Mouse (Mus musculus): ENCODE results near the gene Sv2b. TPM values are rescaled to one million over a fixed set of nuclear protein-coding genes. Genes with fewer than 3 reads are reported as not detected.

Sv2b gene
- polyA plus RNA-seq, 1 experiment from 2014 or later: 0.05 TPM

DNA sequence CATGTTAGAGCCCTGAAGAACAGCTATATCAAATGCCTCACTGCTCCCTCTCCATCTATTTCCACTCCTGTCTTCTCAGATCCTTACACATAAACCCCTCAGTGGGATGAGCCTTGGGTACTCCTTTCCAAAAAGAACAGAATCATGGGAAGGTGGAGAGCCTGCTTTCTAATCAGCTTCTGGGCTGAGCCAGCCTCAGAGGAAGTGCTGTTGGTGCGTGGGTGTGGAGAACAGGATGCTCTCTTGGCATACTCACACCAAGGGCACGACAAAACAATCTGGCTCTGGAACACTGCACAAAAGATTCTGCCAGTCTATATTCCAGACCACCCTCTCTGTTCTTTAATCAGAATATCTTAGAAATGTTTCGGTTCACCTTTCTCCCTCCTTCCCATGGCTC, 26.1 kb downstream of the Sv2b start:
- Histone ChIP-seq H3K27me3 (replicated peaks) (no peaks in the 10 kb centered on the region), H3K4me1 (no peaks in the 10 kb centered on the region), H3K4me2 (no peak overlapping the region), H3K36me3 (no peaks in the 10 kb centered on the region), H3K9me3 (replicated peaks) (no peaks in the 10 kb centered on the region), H3K9ac (no peak overlapping the region), H3K27ac (no peak overlapping the region), H3K4me3 (no peak overlapping the region)
- ATAC-seq: no peak
- 51% methylated on average over 3 of the region's 3 CpGs for WGBS (ENCODE audit: insufficient replicate concordance)

DNA sequence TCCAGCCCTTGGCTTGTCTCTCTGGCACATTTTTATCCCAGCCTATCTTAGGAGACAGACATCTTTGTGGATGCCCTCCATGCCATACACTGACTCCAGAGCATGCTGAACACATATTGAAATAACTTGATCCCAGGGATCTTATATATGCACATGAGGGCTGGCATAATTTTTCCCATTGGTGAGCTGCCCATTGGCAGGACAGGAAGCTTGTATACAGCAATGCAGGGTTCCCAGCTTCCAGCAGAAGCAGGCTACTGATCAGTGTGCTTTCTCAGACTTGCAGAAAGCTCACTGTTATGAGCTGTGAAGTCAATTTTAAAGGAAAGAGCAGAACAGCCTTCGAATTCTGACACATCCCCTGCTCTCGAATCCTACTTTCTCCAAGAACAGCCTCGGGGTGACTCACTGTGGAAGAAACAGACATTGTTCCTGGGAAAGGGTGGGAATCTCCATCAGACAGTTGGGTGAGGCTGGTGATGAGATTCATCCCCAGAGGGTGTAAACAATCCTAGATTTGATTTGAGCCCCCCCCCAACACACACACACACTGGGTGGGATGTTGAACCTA, 26.9 kb downstream of the Sv2b start:
- no peaks in the 10 kb centered on the region for H3K9me3 ChIP-seq (replicated peaks)
- no peaks in the 10 kb centered on the region for H3K4me1 ChIP-seq
- 45% methylated on average over 3 of the region's 3 CpGs for WGBS (ENCODE audit: insufficient replicate concordance)
- ATAC-seq: no peak
- no peak overlapping the region for H3K27ac ChIP-seq
- no peaks in the 10 kb centered on the region for H3K36me3 ChIP-seq
- H3K9ac ChIP-seq: no peak overlapping the region
- no peaks in the 10 kb centered on the region for H3K27me3 ChIP-seq (replicated peaks)
- H3K4me3 ChIP-seq: no peak overlapping the region
- no peak overlapping the region for H3K4me2 ChIP-seq

DNA sequence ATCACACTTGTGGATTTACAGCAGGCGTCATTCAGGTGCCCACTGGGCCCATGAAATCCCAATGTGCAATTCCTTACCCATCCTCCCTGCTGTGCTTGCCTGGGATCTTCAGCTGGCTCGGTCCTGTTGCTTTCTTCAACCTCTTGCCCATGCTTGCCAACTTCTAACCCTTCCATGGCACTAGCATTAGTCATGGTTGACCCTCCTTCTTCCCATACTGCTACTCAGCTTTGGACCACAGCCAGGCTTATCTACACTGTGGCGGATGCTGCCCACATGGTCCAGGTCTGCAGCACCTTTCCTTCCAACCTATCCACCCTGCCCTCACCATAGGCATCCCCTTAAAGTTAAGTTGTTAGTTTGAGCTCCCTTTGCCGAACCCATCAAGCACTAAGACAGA, 28.0 kb downstream of the Sv2b start:
- no peak overlapping the region for H3K27ac ChIP-seq
- H3K4me3 ChIP-seq: no peak overlapping the region
- ATAC-seq: no peak
- H3K27me3 ChIP-seq (replicated peaks): no peaks in the 10 kb centered on the region
- 68% methylated on average over 4 of the region's 4 CpGs for WGBS (ENCODE audit: insufficient replicate concordance)
- no peak overlapping the region for H3K4me2 ChIP-seq
- no peak overlapping the region for H3K9ac ChIP-seq
- no peaks in the 10 kb centered on the region for H3K4me1 ChIP-seq
- no peaks in the 10 kb centered on the region for H3K36me3 ChIP-seq
- H3K9me3 ChIP-seq (replicated peaks): no peaks in the 10 kb centered on the region

DNA sequence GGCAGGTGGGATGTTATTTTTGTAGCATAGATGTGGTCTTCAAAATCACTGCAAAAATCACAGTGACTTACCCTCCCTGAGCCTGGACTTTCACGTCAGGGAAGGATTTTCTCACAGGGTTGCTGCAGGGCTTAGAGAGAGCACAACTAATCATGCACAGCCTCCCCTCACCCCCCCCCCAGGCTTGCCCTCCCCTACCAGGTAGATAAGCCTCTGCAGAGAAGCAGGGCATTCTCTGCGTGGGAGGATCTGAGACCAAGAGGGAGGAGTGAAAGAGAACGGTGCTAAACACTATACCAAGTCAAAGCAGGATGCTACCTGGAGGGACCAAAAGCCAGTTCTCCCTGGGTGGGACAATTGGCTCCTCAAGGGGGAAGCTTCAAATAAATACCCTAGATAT, 31.2 kb downstream of the Sv2b start:
- WGBS (ENCODE audit: insufficient replicate concordance): 10% methylated on average over 3 of the region's 3 CpGs
- no peak overlapping the region for H3K4me2 ChIP-seq
- no peaks in the 10 kb centered on the region for H3K27me3 ChIP-seq (replicated peaks)
- no peak for ATAC-seq
- H3K27ac ChIP-seq: no peak overlapping the region
- no peaks in the 10 kb centered on the region for H3K4me1 ChIP-seq
- no peaks in the 10 kb centered on the region for H3K36me3 ChIP-seq
- H3K9me3 ChIP-seq (replicated peaks): no peaks in the 10 kb centered on the region
- H3K4me3 ChIP-seq: no peak overlapping the region
- no peak overlapping the region for H3K9ac ChIP-seq

DNA sequence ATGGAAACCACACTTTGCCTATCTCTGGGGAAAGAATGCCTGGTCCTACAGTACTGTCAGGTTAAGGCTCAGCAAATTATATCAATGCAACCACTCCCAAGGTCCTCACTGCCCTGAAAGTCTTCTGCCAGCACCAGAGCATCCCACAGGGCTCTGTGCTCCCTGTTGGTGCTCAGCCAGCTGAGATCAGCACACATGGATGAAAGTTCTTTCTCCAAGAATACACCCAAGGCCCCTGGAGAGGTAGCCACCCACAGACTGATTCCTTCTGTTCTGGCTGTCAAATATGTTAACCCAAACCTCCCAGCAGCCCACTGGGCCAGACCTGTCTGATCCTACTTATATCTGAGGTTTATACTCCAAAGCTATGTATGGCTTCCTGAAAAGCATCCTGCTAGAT, 32.3 kb downstream of the Sv2b start:
- H3K4me2 ChIP-seq: no peak overlapping the region
- no peaks in the 10 kb centered on the region for H3K36me3 ChIP-seq
- no peak overlapping the region for H3K4me3 ChIP-seq
- H3K27me3 ChIP-seq (replicated peaks): no peaks in the 10 kb centered on the region
- ATAC-seq: no peak
- H3K27ac ChIP-seq: no peak overlapping the region
- H3K9me3 ChIP-seq (replicated peaks): no peaks in the 10 kb centered on the region
- no peak overlapping the region for H3K9ac ChIP-seq
- H3K4me1 ChIP-seq: no peaks in the 10 kb centered on the region

DNA sequence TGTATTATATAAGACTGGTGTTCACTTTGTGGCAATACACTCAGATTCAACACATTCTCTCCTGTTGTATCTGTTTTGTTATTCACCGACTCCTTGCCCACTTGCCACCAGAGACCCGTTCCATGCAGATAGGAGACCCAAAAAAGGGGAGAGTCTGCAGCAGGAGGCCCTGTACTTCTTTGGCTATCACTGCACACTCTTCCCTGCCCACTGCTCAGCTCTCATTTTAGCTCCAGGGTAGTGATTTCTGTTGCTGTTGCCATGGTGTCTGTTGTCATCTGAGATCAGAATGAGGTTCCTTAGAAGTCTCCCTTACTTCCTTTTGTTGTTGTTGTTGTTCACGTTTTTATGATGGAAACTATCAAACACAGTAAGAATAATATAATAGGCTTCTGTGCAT, 34.5 kb downstream of the Sv2b start:
- Histone ChIP-seq H3K36me3 (no peaks in the 10 kb centered on the region), H3K9me3 (replicated peaks) (no peaks in the 10 kb centered on the region), H3K9ac (no peak overlapping the region), H3K4me3 (no peak overlapping the region), H3K4me1 (no peaks in the 10 kb centered on the region), H3K27ac (no peak overlapping the region), H3K27me3 (replicated peaks) (no peaks in the 10 kb centered on the region), H3K4me2 (no peak overlapping the region)
- ATAC-seq: no peak
- WGBS (ENCODE audit: insufficient replicate concordance): 48% methylated on average over 3 of the region's 3 CpGs

DNA sequence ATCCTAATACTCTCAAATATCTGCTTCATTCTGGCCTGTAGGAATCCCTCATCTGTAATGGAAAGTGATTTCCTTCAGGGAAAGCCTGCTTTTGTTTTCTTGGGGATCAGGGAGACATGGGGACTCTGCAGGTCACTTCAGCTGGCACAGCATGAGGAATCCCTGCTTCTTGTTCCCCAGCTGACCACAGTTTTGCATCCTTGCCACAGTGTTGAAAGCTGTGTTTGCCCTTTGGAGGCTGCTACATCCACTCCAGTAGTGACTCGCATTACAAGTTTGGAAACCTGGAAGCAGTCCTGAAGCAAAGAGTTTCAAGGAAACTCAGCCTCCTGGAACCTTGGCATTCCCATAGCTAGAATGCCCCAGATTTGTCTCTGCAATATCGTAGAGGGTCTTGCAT, 35.4 kb downstream of the Sv2b start:
- ATAC-seq: no peak
- Histone ChIP-seq H3K9me3 (replicated peaks) (no peaks in the 10 kb centered on the region), H3K27ac (no peak overlapping the region), H3K27me3 (replicated peaks) (no peaks in the 10 kb centered on the region), H3K4me1 (no peaks in the 10 kb centered on the region), H3K4me3 (no peak overlapping the region), H3K36me3 (no peaks in the 10 kb centered on the region), H3K9ac (no peak overlapping the region), H3K4me2 (no peak overlapping the region)
- WGBS (ENCODE audit: insufficient replicate concordance): 64% methylated on average over 2 of the region's 2 CpGs

DNA sequence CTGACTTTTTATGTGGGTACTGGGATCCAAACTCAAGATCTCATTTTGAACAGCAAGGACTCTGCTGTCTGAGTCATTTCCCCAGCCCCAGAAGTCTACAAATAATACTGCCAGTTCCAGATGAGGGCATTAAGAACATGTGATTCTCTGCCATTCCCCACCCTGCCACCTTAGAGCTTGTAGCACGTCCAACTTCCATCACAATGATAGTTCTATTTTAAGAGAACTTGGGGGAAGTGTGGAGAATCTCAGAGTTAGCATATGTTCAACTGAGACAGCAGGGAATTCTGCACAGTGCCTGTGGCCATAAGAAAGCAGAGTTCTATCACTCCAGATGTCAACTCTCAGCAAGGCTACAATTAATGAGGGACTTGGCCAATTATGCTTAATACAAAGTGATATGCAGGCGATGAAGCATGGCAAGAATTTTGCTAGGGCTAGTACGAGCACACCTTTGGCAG, 37.1 kb downstream of the Sv2b start:
- 53% methylated on average over 3 of the region's 3 CpGs for WGBS (ENCODE audit: insufficient replicate concordance)

DNA sequence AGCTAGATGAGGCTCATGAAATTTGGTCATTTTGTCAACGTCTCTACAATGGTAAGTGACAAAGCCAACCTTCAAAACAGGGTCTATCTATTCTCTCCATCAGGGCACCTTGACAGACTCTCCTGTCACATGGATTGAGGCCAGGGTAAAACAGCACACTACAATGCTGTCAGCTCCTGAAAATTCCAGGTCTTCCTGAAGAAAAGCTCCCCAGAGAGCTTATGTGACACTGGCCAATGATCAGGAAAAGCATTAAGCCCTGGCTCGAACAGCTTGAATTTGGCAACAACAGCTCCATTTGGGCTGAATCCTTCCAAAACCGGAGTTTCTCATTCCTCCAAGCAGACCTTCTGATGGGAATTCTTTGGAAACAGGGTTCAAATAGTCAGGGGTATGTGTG, 37.8 kb downstream of the Sv2b start:
- Histone ChIP-seq H3K36me3 (no peaks in the 10 kb centered on the region), H3K4me1 (no peaks in the 10 kb centered on the region), H3K4me3 (no peak overlapping the region), H3K9me3 (replicated peaks) (no peaks in the 10 kb centered on the region), H3K27me3 (replicated peaks) (no peaks in the 10 kb centered on the region), H3K27ac (no peak overlapping the region), H3K4me2 (no peak overlapping the region), H3K9ac (no peak overlapping the region)
- WGBS (ENCODE audit: insufficient replicate concordance): 54% methylated on average over 3 of the region's 3 CpGs
- no peak for ATAC-seq

More for the DNA sequence above, 37.1 kb downstream of the Sv2b start:
- ATAC-seq: no peak
- Histone ChIP-seq H3K4me2 (no peak overlapping the region), H3K4me3 (no peak overlapping the region), H3K9me3 (replicated peaks) (no peaks in the 10 kb centered on the region), H3K4me1 (no peaks in the 10 kb centered on the region), H3K27me3 (replicated peaks) (no peaks in the 10 kb centered on the region), H3K36me3 (no peaks in the 10 kb centered on the region), H3K9ac (no peak overlapping the region), H3K27ac (no peak overlapping the region)

DNA sequence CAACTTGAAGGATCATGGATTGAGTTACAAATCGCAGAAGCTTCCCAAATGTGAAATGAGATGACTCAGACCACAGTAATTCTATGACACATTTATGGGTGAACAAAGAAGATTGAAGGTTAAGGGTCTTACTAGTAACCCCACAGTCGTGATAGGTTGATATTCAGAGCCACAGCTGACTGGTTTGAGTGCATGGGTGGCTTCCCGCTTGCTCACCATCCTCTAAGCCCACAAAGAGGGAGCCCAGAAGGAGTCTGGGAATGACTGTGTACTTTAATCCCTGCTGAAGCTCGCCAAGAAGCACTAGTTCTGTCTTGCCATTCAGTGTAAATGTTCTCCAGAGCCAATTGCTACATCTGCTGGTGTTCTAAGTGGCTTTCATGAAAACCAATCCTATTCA, 41.8 kb downstream of the Sv2b start:
- Histone ChIP-seq H3K4me2 (no peak overlapping the region), H3K36me3 (no peaks in the 10 kb centered on the region), H3K4me3 (no peak overlapping the region), H3K27me3 (replicated peaks) (no peaks in the 10 kb centered on the region), H3K4me1 (no peaks in the 10 kb centered on the region), H3K9me3 (replicated peaks) (no peaks in the 10 kb centered on the region), H3K9ac (no peak overlapping the region), H3K27ac (no peak overlapping the region)
- no peak for ATAC-seq
- 47% methylated on average over 4 of the region's 4 CpGs for WGBS (ENCODE audit: insufficient replicate concordance)

DNA sequence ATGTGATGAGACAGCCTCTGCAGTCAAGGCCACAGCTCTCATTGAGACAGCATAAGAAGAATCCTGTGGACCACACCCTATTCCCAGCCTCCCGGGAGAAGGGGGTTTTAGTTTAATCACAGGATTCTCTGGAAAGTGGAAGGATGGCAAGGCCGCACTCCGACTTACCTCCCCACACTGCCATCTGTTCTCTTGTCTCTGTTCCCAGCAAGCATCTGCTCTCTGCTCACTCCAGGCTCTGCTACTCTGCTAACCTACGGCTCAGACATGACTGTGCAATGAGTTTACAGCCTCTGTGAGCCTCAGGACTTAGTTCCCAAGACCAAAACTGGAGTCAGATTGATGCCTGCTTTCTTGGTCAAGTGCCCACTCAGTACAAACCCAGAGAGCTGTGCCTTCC, 43.8 kb downstream of the Sv2b start:
- H3K36me3 ChIP-seq: no peaks in the 10 kb centered on the region
- WGBS (ENCODE audit: insufficient replicate concordance): 67% methylated on average over 4 of the region's 4 CpGs
- H3K9me3 ChIP-seq (replicated peaks): no peaks in the 10 kb centered on the region
- H3K4me1 ChIP-seq: no peaks in the 10 kb centered on the region
- no peaks in the 10 kb centered on the region for H3K27me3 ChIP-seq (replicated peaks)
- ATAC-seq: no peak
- H3K4me3 ChIP-seq: no peak overlapping the region
- no peak overlapping the region for H3K4me2 ChIP-seq
- H3K9ac ChIP-seq: no peak overlapping the region
- H3K27ac ChIP-seq: no peak overlapping the region

DNA sequence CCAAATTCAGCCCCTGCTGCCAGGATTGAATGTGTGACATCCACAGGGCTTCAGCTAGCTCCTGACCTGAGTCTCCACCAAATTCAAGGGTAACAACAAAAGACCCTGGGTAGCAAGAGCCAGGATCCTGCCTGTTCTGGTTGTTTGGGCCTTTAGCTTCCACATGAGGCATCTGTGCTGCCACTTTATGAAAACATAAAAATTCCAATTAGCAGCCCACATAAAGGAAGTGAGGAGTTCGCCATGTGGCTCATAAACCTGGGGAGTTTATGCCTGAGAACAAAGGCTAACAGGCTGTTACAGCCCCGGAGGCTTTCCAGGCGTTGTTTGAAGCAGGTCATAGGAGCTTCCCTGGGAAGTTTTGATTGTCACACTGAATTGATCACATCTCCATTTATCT, 49.1 kb downstream of the Sv2b start:
- Histone ChIP-seq H3K27me3 (replicated peaks) (no peaks in the 10 kb centered on the region), H3K4me2 (no peak overlapping the region), H3K9me3 (replicated peaks) (no peaks in the 10 kb centered on the region), H3K9ac (no peak overlapping the region), H3K36me3 (no peaks in the 10 kb centered on the region), H3K4me1 (no peaks in the 10 kb centered on the region), H3K27ac (no peak overlapping the region), H3K4me3 (no peak overlapping the region)
- 59% methylated on average over 3 of the region's 3 CpGs for WGBS (ENCODE audit: insufficient replicate concordance)
- ATAC-seq: no peak

DNA sequence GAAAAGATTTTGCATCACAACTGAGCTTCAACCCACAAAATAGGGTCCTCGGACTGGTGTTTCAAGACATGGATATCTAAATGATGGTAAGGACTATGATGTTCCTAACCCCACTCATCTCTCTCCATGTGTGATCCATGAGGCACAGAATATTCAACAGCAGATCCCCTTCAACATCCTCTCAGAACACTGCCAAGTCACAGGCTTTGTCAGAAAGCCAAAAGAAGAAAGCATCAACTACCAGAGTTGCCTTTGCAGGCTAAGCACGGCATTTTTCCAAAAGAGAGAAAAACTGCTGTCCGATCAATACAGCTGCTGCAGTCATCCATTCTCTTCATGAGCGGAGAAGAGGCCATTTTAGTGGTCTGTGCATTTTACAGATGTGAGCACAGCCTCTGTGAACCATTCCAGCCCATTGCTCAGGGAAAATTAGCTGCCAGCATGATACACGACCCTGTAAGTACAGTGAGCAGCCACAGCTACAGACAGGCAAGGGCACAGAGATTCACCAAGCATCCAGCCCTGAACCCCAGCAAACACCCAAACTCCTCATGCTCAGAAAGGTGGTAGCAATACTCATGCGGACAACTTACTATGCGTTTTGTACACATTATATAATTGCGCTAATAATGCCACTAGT, 55.3 kb downstream of the Sv2b start:
- 67% methylated on average over 8 of the region's 8 CpGs for WGBS (ENCODE audit: insufficient replicate concordance)
- Histone ChIP-seq H3K9me3 (replicated peaks) (no peaks in the 10 kb centered on the region), H3K4me2 (no peak overlapping the region), H3K4me3 (no peak overlapping the region), H3K36me3 (no peaks in the 10 kb centered on the region), H3K27ac (no peak overlapping the region), H3K4me1 (no peaks in the 10 kb centered on the region), H3K9ac (no peak overlapping the region), H3K27me3 (replicated peaks) (no peaks in the 10 kb centered on the region)
- ATAC-seq: no peak

Data from liver, embryonic 12.5 days (tissue).